Mouse (Mus musculus) layer of hippocampus, postnatal 14 days (tissue): ENCODE data around the gene Gdpd4. TPM values are rescaled to one million over a fixed set of nuclear protein-coding genes. Genes with fewer than 3 reads are reported as not detected.

Experiments
- DNase-seq, 2 experiments: peaks; one replicate each; pipeline ENCODE4 v3.0.0; 2021 to 2022; ENCODE audit warnings: low spot score in 2 of 2, mixed read lengths in 1 of 2
- total RNA-seq, 2 experiments: library from RNA; stranded (reverse); gene quantifications; 2 replicates each; pipeline ENCODE4 v1.2.3; 2021

The Gdpd4 gene
- total RNA-seq, 2 experiments from 2014 or later = not detected

GRCm38 (mm10) chr7:98084541-98085293 lies 165.0 kb downstream of the Gdpd4 start:
- DNase-seq = no peak

DNA sequence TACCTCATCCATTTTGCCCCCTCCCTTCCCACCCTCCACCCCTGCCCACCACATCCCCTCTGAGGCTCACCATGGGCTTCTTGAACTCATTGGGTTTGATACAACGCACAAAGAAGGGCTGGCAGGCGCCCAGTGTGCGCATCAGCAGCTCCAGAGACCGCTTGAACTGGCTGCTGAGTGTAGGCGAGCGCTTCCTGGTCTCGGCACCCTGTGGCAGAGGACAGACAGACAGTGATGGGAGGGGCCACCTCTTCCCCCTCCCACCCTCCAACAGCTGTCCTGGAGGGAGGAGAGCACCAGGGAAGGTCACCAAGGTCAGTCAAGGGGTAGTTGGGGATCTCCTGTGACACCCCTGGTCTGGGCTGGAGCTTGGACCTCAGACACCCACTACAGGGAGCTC lies 165.6 kb downstream of the Gdpd4 start:
- no peak for DNase-seq

DNA sequence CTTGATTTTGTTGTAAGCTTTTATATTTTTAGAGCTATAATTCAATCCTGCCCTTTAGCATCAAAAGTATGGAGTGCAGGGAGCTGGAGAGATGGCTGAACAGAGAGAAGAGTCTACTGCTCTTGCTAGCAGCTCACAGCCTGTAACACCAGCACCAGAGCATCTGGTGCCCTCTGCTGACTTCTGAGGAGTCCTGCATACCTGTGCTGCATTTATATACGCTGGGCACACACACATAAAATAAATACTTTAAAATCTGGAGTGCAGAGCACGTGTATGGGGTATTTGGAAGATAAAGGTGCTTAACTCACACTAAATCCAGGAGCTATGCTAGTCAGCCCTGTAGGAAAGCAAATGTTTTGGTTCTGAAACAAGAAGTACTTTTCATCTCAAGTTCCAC lies 166.6 kb downstream of the Gdpd4 start:
- no peak for DNase-seq

DNA sequence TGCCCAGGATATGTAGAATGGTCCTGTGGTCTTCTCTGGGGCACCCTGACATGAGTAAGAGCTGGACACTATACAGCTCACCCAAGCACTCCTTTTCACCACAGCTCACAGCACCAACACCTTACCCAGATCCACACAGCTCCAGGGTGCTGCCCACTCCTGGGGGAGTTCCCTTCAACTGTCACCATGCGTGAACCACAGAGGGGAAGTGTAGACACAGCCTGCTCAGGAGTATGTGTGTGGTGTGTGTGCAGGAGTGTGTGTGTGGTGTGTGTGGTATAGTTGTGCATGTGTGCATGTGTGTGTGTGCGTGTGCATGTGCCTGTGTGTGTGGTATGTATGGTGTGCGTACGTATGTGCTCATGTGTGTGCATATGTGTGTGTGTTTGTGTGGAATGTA lies 176.1 kb downstream of the Gdpd4 start:
- no peak for DNase-seq

GRCm38 (mm10) chr7:98097557-98097956 lies 177.8 kb downstream of the Gdpd4 start:
- DNase-seq = no peak

Other genes with a start within 250 kb of the Gdpd4 start
- 10 to 100 TPM; 73.5 to 76.9 TPM for gene Clns1a, start 223.3 kb upstream of the Gdpd4 start, total RNA-seq
- gene Aqp11, start 181.7 kb upstream of the Gdpd4 start, total RNA-seq = 10 to 100 TPM; 44.5 to 48.3 TPM
- gene Pak1, start 131.4 kb upstream of the Gdpd4 start, total RNA-seq = 100 to 1,000 TPM; 170 to 195 TPM
- 10 to 100 TPM; 13.5 to 14.4 TPM for gene Myo7a, start 199.6 kb downstream of the Gdpd4 start, total RNA-seq
- gene Omp, start 225.5 kb downstream of the Gdpd4 start, total RNA-seq = 1 to 10 TPM; 1.1 to 1.5 TPM